Mouse (Mus musculus) forebrain, embryonic 12.5 days (tissue): ENCODE data around the gene Orai1. TPM values are rescaled to one million over a fixed set of nuclear protein-coding genes. Genes with fewer than 3 reads are reported as not detected.
"Not testable (repeated sequence)": the region's sequence is repeated elsewhere in the genome, so short reads cannot be mapped to it uniquely, and the experiment has no call there.

Experiments used
- ATAC-seq: fragments of 200-750 bp; cut with Nextera tagmentation; 2 replicates; pipeline ENCODE4 v1.8.0; 2017; ENCODE audit warnings: moderate TSS enrichment; ENCODE audit not compliant: low FRiP score
- H3K27ac ChIP-seq: fragments of 300-500 bp; sonication (generic); 2 replicates; pipeline ENCODE4 v1.5.1; 2016; ENCODE audit warnings: mild to moderate bottlenecking
- H3K27me3 ChIP-seq: fragments of 300-500 bp; sonication (generic); 2 replicates; pipeline ENCODE4 v1.6.1; 2016; ENCODE audit warnings: mild to moderate bottlenecking
- H3K36me3 ChIP-seq: fragments of 300-500 bp; sonication (generic); replicated peaks from 2 replicates; pipeline ENCODE4 v1.6.1; 2016; ENCODE audit warnings: mild to moderate bottlenecking
- H3K4me1 ChIP-seq: fragments of 300-500 bp; sonication (generic); 2 replicates; pipeline ENCODE4 v1.6.1; 2016
- H3K4me2 ChIP-seq: fragments of 300-500 bp; sonication (generic); 2 replicates; pipeline ENCODE4 v1.6.1; 2016; ENCODE audit warnings: mild to moderate bottlenecking, moderate library complexity
- H3K4me3 ChIP-seq: fragments of 300-500 bp; sonication (generic); replicated peaks from 2 replicates; pipeline ENCODE4 v1.5.1; 2016; ENCODE audit warnings: mild to moderate bottlenecking
- H3K9ac ChIP-seq: fragments of 300-500 bp; sonication (generic); 2 replicates; pipeline ENCODE4 v1.6.1; 2016; ENCODE audit warnings: mild to moderate bottlenecking
- H3K9me3 ChIP-seq: fragments of 300-500 bp; sonication (generic); 2 replicates; pipeline ENCODE4 v1.6.1; 2016
- WGBS: fragments of 180-500 bp; shearing (Covaris S2); methylation state at CpG from one replicate; pipeline ENCODE4 v1.1.7; 2016; 5-methylcytosine and 5-hydroxymethylcytosine counted together
- polyA plus RNA-seq: library from polyadenylated mRNA; unstranded; fragments of >200 nt; fragmentation: Nextera tagmentation; extraction: Ambion mirVana; gene quantifications from 2 replicates; pipeline ENCODE4 v1.2.1, GENCODE M21; 2016

Orai1 gene
- 10.4 and 11.4 TPM in 2 replicates for polyA plus RNA-seq

DNA sequence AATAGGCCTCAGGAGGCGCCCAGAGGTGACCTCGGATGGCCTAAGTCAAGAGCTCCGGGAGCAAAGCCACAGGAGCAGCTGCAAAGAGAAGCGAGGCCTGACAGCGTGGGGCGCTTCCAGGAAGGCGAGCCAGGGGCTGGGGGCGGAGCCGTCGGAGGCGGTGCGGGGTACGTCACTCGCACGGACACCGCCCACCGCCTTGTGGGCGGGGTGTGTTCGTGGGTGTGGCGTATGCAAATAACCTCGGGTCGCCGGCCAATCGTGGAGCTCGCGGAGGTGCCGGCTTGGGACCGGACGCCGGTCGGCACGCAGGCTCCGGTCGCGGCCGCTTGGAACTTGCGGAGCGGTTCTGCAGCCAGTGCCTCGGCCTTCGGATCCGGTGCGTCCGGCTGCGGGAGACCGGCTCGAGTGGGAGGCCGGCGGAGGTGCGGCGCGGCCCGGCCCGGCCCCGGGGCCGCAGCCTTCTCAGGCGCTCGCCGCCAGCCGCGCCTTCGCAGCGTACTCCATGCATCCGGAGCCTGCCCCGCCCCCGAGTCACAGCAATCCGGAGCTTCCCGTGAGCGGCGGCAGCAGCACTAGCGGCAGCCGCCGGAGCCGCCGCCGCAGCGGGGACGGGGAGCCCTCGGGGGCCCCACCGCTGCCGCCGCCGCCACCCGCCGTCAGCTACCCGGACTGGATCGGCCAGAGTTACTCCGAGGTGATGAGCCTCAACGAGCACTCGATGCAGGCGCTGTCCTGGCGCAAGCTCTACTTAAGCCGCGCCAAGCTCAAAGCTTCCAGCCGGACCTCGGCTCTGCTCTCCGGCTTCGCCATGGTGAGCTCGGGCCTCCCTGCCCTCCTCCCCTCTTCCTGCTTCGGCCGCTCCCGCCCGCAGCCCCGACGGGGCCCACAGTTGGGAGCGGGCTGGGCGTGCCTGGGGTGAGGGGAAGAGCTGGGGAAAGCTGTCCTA is at the start of gene Orai1:
Gene Orai1, plus strand, starts transcription at position 322 of the 949 bp plus-strand sequence.
- peak within 1 kb of the TSS; percentile 78 for H3K9ac ChIP-seq
- ATAC-seq: peak; percentile 95
- no peaks in the 10 kb centered on the region for H3K36me3 ChIP-seq
- WGBS: under 1% methylated on average over 92 of the region's 106 CpGs
- H3K4me1 ChIP-seq: peaks cover 31% of the 10 kb centered on the region
- peak within 1 kb of the TSS; percentile 72 for H3K4me3 ChIP-seq
- H3K27ac ChIP-seq: peak within 1 kb of the TSS; percentile 95
- H3K4me2 ChIP-seq: peak within 1 kb of the TSS; percentile 85
- H3K27me3 ChIP-seq: 0 out of 2 replicates have a peak, but pooled peaks cover 3% of the 10 kb centered on the region
- no peaks in the 10 kb centered on the region for H3K9me3 ChIP-seq

GRCm38 (mm10) chr5:122965427-122965826 is 49.4 kb upstream of the Orai1 start:
- 92% methylated on average over 11 of the region's 11 CpGs for WGBS
- no peak overlapping the region for H3K9ac ChIP-seq
- H3K27me3 ChIP-seq: no peaks in the 10 kb centered on the region
- ATAC-seq: no peak
- no peak overlapping the region for H3K4me2 ChIP-seq
- no peak overlapping the region for H3K4me3 ChIP-seq
- H3K27ac ChIP-seq: no peak overlapping the region
- 0 out of 2 replicates have a peak, but pooled peaks cover 7% of the 10 kb centered on the region for H3K36me3 ChIP-seq
- H3K9me3 ChIP-seq: no peaks in the 10 kb centered on the region
- H3K4me1 ChIP-seq: no peaks in the 10 kb centered on the region

- Histone ChIP-seq H3K9ac (no peak overlapping the region), H3K9me3 (no peaks in the 10 kb centered on the region), H3K27me3 (no peaks in the 10 kb centered on the region), H3K36me3 (no peaks in the 10 kb centered on the region), H3K27ac (no peak overlapping the region), H3K4me2 (no peak overlapping the region), H3K4me3 (no peak overlapping the region), H3K4me1 (0 out of 2 replicates have a peak, but pooled peaks cover 5% of the 10 kb centered on the region)
- 34% methylated on average over 4 of the region's 4 CpGs for WGBS
- ATAC-seq: 0 out of 2 replicates have a peak, but pooled peaks have one; percentile 33
Measured at GRCm38 (mm10) chr5:122968322-122968721, 46.6 kb upstream of the Orai1 start.

GRCm38 (mm10) chr5:122970056-122970455 is 44.8 kb upstream of the Orai1 start:
- H3K36me3 ChIP-seq: 0 out of 2 replicates have a peak, but pooled peaks cover under 1% of the 10 kb centered on the region
- ATAC-seq: no peak
- H3K4me3 ChIP-seq: no peak overlapping the region
- no peak overlapping the region for H3K4me2 ChIP-seq
- 91% methylated on average over 5 of the region's 5 CpGs for WGBS
- H3K27ac ChIP-seq: no peak overlapping the region
- H3K9ac ChIP-seq: no peak overlapping the region
- H3K27me3 ChIP-seq: no peaks in the 10 kb centered on the region
- H3K4me1 ChIP-seq: 0 out of 2 replicates have a peak, but pooled peaks cover 5% of the 10 kb centered on the region
- H3K9me3 ChIP-seq: no peaks in the 10 kb centered on the region

- Histone ChIP-seq H3K4me1 (0 out of 2 replicates have a peak, but pooled peaks cover 5% of the 10 kb centered on the region), H3K9ac (no peak overlapping the region), H3K36me3 (0 out of 2 replicates have a peak, but pooled peaks cover 7% of the 10 kb centered on the region), H3K9me3 (no peaks in the 10 kb centered on the region), H3K4me2 (no peak overlapping the region), H3K27me3 (no peaks in the 10 kb centered on the region), H3K4me3 (no peak overlapping the region), H3K27ac (no peak overlapping the region)
- ATAC-seq: no peak
- 88% methylated on average over 4 of the region's 4 CpGs for WGBS
Measured at GRCm38 (mm10) chr5:122971438-122971837, 43.4 kb upstream of the Orai1 start.

- H3K4me3 ChIP-seq: no peak overlapping the region
- 0 out of 2 replicates have a peak, but pooled peaks cover 5% of the 10 kb centered on the region for H3K4me1 ChIP-seq
- WGBS: 76% methylated on average over 9 of the region's 9 CpGs
- ATAC-seq: no peak
- H3K9ac ChIP-seq: no peak overlapping the region
- no peaks in the 10 kb centered on the region for H3K9me3 ChIP-seq
- peaks cover 7% of the 10 kb centered on the region; the same call in 1 of the 2 replicates for H3K36me3 ChIP-seq
- H3K27me3 ChIP-seq: no peaks in the 10 kb centered on the region
- no peak overlapping the region; the same call in 1 of the 2 replicates for H3K27ac ChIP-seq
- no peak overlapping the region for H3K4me2 ChIP-seq
Measured at GRCm38 (mm10) chr5:122972116-122972515, 42.8 kb upstream of the Orai1 start.

DNA sequence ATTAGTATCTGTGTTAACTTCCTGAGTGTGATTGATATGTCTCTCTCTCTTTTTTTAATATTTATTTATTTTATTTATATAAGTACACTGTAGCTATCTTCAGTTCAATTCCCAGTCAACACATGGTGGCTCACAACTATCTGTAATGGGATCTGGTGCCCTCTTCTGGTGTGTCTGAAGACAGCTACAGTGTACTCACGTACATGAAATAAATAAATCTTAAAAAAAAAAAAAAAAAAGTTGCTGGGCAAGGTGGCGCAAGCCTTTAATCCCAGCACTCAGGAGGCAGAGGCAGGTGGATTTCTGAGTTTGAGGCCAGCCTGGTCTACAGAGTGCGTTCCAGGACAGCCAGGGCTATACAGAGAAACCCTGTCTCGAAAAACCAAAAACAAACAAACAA is 40.2 kb upstream of the Orai1 start:
- peaks cover 11% of the 10 kb centered on the region; the same call in 1 of the 2 replicates for H3K36me3 ChIP-seq
- H3K4me1 ChIP-seq, H3K4me3 ChIP-seq, H3K9me3 ChIP-seq, H3K9ac ChIP-seq, ATAC-seq, H3K27me3 ChIP-seq, H3K4me2 ChIP-seq, H3K27ac ChIP-seq: not testable (repeated sequence)
- WGBS: 89% methylated on average over 4 of the region's 4 CpGs

DNA sequence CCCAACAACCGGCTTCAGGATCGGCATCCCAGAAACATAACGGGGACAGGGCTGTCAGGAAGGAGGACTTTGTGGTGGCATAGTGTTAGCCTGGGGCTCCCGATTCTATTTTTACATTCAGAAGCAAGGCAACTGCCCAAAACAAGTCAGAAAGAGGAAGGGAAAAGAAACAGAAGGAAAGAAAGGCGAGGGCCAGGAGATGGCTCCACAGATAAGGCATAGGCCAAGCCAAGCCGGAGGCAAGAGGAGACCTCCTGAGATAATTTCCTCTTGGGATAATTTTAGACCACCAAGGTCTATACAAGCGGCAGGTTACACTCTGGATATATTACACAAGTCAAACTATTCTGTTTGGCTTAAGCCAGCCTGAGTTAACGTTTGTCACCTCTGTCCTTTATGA is 35.9 kb upstream of the Orai1 start:
- no peak for ATAC-seq
- WGBS: 88% methylated on average over 8 of the region's 8 CpGs
- Histone ChIP-seq H3K27ac (no peak overlapping the region), H3K4me1 (no peaks in the 10 kb centered on the region), H3K9me3 (no peaks in the 10 kb centered on the region), H3K4me2 (no peak overlapping the region), H3K9ac (no peak overlapping the region), H3K27me3 (no peaks in the 10 kb centered on the region), H3K4me3 (no peak overlapping the region), H3K36me3 (peaks cover 24% of the 10 kb centered on the region; the same call in 1 of the 2 replicates)

DNA sequence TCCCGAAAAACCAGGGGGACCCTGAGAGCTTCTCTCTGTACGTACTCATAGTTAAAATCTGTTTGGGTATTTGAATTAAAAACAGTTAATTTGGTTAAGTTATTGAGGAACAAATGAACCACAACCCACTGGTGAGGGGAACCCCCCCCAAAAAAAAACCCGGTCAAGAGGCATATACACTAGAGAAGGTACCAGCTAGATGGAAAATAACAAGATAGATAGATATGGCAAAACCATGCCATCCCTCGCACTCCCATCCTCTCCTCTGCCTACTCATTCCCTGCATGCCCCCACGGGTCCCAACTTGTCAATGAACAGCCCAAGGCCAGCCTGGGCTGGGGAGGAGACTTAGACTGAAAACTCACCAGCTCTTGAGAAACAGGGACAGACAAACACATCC is 30.4 kb upstream of the Orai1 start:
- Histone ChIP-seq H3K4me2 (no peak overlapping the region; the same call in 1 of the 2 replicates), H3K9me3 (no peaks in the 10 kb centered on the region), H3K27me3 (no peaks in the 10 kb centered on the region; the same call in 1 of the 2 replicates), H3K9ac (no peak overlapping the region), H3K4me1 (peaks cover 38% of the 10 kb centered on the region), H3K36me3 (0 out of 2 replicates have a peak, but pooled peaks cover 15% of the 10 kb centered on the region), H3K27ac (no peak overlapping the region), H3K4me3 (no peak overlapping the region)
- ATAC-seq: no peak
- WGBS: 83% methylated on average over 5 of the region's 5 CpGs

DNA sequence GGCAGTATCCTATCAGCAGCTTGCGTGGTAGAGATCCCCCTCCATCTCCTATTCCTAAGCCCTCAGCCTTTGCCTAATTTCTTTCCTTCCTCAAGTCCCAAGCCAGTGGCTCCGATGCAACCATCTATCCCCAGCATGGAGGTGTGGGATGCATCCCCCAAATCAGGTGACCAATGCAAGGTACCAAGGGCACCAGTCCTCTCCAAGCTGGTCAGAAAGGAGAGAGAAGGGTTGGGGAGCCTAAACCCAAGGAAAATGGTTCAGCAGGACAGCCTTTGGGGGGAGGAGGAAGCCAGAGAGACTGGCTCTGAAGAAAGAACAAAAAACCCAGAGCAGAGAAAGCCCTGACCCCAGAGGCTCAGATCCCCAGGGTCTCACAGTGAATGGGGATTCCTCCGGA is 29.6 kb upstream of the Orai1 start:
- 0 out of 2 replicates have a peak, but pooled peaks cover 15% of the 10 kb centered on the region for H3K36me3 ChIP-seq
- 0 out of 2 replicates have a peak overlapping the region, but pooled peaks have one; percentile 12 for H3K9ac ChIP-seq
- H3K9me3 ChIP-seq: no peaks in the 10 kb centered on the region
- peaks cover 46% of the 10 kb centered on the region for H3K4me1 ChIP-seq
- no peak overlapping the region for H3K4me3 ChIP-seq
- peak overlapping the region; percentile 33 for H3K4me2 ChIP-seq
- no peaks in the 10 kb centered on the region; the same call in 1 of the 2 replicates for H3K27me3 ChIP-seq
- no peak for ATAC-seq
- WGBS: 33% methylated on average over 3 of the region's 3 CpGs
- H3K27ac ChIP-seq: no peak overlapping the region

- H3K27ac ChIP-seq: 0 out of 2 replicates have a peak overlapping the region, but pooled peaks have one; percentile 22
- ATAC-seq: no peak
- peak overlapping the region; percentile 33 for H3K4me2 ChIP-seq
- peaks cover 54% of the 10 kb centered on the region for H3K4me1 ChIP-seq
- 0 out of 2 replicates have a peak, but pooled peaks cover 15% of the 10 kb centered on the region for H3K36me3 ChIP-seq
- H3K4me3 ChIP-seq: no peak overlapping the region
- no peaks in the 10 kb centered on the region; the same call in 1 of the 2 replicates for H3K27me3 ChIP-seq
- H3K9ac ChIP-seq: peak overlapping the region; percentile 12; the same call in 1 of the 2 replicates
- 19% methylated on average over 8 of the region's 8 CpGs for WGBS
- H3K9me3 ChIP-seq: no peaks in the 10 kb centered on the region
Measured at GRCm38 (mm10) chr5:122986091-122986493, 28.8 kb upstream of the Orai1 start.
